Mouse (Mus musculus): ENCODE measurements around the gene Bnipl. TPM values are rescaled to one million over a fixed set of nuclear protein-coding genes. Genes with fewer than 3 reads are reported as not detected.

Gene Bnipl
- polyA plus RNA-seq, 1 experiment from 2014 or later: 1.6 TPM

DNA sequence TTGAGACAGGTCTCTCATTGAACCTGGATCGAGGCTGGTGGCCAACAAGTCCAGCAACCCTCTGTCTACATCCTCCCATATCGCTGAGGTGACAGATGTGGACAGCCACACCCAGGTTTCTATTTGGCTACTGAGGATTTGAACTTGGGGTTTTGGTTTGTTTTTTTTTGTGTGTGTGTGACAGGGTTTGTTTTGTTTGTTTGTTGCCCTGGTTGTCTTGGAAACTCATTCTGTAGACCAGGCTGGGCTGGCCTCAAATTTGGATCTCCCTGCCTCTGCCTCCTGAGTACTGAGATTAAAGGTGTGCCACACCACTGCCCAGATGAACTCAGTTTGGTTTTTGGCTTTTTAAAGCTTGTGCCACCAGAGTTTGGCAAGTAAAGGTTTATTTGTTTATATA is 28.0 kb downstream of the Bnipl start:
- peaks cover 10% of the 10 kb centered on the region for H3K36me3 ChIP-seq (ENCODE audit: insufficient read depth, low read length)
- ATAC-seq (replicated peaks; ENCODE audit: low FRiP score, low read depth) (no peak), DNase-seq (ENCODE audit: low spot score) (no peak)
- H3K9ac ChIP-seq (ENCODE audit: low read depth, low read length): no peak overlapping the region
- H3K27me3 ChIP-seq (ENCODE audit: insufficient read depth, low read length): no peaks in the 10 kb centered on the region
- no peak overlapping the region for H3K4me2 ChIP-seq (ENCODE audit: low read length)
- no peak overlapping the region for H3K4me3 ChIP-seq (replicated peaks; ENCODE audit: low read depth, low read length)
- TF ChIP-seq CTCF (IDR thresholded peaks at IDR 0.05; ENCODE audit: low read depth): no peak
- H3K27ac ChIP-seq: no peak overlapping the region
- no peaks in the 10 kb centered on the region for H3K9me3 ChIP-seq (replicated peaks; ENCODE audit: low read length)
- WGBS: 94% methylated on average over 2 of the region's 2 CpGs
- H3K4me1 ChIP-seq (replicated peaks; ENCODE audit: insufficient read depth, low read length): peaks cover 8% of the 10 kb centered on the region; the same call in 1 of the 2 replicates

DNA sequence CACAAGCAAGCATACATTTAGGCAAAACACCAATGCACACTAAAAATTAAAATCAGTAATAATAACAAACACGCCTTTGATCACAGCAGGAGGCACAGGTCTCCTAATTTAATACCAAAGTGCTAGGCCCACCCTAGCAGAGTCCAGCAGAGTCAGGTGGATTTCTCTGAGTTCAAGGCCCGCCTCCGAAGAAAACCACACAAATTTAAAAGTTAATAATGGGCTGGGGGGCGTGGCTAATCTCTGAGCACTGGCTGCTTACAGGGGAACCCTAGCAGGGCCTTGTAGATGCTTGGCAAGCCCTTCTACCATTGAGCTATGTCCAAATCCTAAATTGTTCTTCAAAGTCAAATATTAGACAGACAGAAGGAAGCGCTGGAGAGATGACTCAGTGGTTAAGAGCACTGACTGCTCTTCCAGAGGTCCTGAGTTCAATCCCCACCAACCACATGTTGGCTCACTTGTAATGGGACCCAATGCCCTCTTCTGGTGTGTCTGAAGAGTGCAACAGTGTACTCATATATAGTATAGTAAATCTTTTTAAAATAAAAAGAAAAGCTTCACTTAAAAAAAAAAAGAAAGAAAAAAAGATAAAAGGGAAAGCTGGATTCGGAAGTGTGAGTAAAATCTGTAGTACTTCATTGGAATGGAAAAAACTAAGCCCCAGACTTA is 32.4 kb downstream of the Bnipl start:
- Histone ChIP-seq H3K27me3 (ENCODE audit: insufficient read depth, low read length) (no peaks in the 10 kb centered on the region), H3K27ac (peak overlapping the region; percentile 99), H3K4me3 (replicated peaks; ENCODE audit: low read depth, low read length) (peak overlapping the region; percentile 86), H3K9ac (ENCODE audit: low read depth, low read length) (peak overlapping the region; percentile 97; the same call in 1 of the 2 replicates), H3K4me1 (replicated peaks; ENCODE audit: insufficient read depth, low read length) (0 out of 2 replicates have a peak, but pooled peaks cover 4% of the 10 kb centered on the region), H3K4me2 (ENCODE audit: low read length) (peak overlapping the region; percentile 69), H3K9me3 (replicated peaks; ENCODE audit: low read length) (no peaks in the 10 kb centered on the region), H3K36me3 (ENCODE audit: insufficient read depth, low read length) (peaks cover 15% of the 10 kb centered on the region)
- WGBS: 81% methylated on average over 6 of the region's 6 CpGs
- DNase-seq (ENCODE audit: low spot score) (no peak), ATAC-seq (replicated peaks; ENCODE audit: low FRiP score, low read depth) (no peak)
- TF ChIP-seq CTCF (IDR thresholded peaks at IDR 0.05; ENCODE audit: low read depth): no peak

DNA sequence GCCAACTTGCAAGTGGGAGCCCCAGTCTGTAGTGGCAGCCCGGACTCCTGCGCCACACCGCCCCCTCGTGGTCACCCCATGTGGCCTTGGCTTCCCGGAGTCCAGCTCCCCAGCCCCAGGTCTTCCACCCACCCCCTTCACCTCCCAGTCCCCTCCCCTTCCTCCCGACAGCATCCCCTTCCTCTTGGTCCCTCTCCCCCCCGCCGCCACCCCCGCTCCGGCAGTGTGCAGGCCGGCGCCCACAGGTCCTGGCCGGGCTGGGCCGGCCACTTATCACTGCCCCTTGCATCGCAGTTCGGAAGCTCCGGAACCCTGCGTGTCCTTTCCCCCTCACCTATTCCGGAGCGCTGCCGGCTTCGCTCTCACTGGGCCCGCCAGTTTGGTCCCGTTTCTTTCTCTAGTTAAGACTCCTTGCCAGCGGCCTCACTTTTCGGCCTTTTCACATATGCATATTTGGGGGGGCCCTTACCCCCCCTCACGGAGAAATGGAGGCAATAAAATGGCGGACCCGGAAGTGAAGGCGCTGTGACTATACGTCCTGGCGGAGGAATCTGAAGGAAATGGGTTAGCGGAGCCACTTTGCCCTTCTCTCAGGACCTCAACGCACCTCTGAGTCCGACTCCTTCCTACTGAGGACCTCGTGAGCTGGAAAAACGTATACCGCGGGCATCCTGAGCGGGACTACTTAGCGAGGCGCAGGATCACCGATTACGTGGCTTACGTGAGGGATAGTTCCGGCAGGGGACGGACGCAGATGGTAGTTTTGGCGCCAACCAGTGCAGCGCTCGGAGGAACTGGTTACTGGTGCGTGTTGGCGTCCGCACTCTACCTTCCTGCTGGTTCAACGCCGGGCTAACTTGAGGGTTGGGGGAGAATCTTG is 33.5 kb downstream of the Bnipl start, which contains the start of gene Gabpb2:
TSS of gene Gabpb2 (minus strand) at position 662 of the 880 bp plus-strand sequence.
- Histone ChIP-seq H3K9ac (ENCODE audit: low read depth, low read length) (peak within 1 kb of the TSS; percentile 97), H3K4me3 (replicated peaks; ENCODE audit: low read depth, low read length) (peak within 1 kb of the TSS; percentile 86), H3K27ac (peak within 1 kb of the TSS; percentile 99), H3K4me2 (ENCODE audit: low read length) (peak within 1 kb of the TSS; percentile 69), H3K27me3 (ENCODE audit: insufficient read depth, low read length) (no peaks in the 10 kb centered on the region), H3K9me3 (replicated peaks; ENCODE audit: low read length) (no peaks in the 10 kb centered on the region), H3K36me3 (ENCODE audit: insufficient read depth, low read length) (peaks cover 9% of the 10 kb centered on the region), H3K4me1 (replicated peaks; ENCODE audit: insufficient read depth, low read length) (0 out of 2 replicates have a peak, but pooled peaks cover 4% of the 10 kb centered on the region)
- WGBS: under 1% methylated on average over 56 of the region's 56 CpGs
- ATAC-seq (replicated peaks; ENCODE audit: low FRiP score, low read depth) (peak; percentile 89), DNase-seq (ENCODE audit: low spot score) (peak; percentile 97)
- TF ChIP-seq CTCF (IDR thresholded peaks at IDR 0.05; ENCODE audit: low read depth): peak; percentile 82

DNA sequence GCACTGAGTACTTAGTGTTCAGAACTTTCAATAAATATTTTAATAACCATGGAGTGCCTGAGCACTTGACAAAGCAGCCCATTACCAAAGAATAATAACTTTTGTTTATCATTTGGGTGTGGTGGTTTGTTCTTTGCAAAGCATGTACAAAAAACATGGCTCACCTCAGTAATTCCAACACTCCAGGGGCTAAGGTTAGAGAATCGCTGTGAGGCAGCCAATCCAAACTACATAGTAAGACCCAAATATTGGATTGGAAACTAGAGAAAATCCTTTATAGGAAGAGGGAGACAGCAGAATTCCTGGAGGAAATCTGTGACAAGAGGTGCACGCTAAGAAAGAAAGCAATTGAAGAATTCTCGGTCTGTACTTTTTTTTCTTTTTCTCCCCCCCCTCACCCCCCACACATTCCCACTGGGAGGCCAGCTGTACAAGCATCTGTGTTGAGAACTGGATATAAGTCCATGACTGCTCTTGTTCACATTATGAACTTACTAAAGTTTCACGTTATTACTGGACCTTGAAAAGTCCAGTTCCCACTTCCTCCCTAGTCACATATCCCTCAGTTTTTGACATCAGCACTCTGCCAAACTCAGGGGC is 34.2 kb downstream of the Bnipl start:
- Histone ChIP-seq H3K9me3 (replicated peaks; ENCODE audit: low read length) (no peaks in the 10 kb centered on the region), H3K4me2 (ENCODE audit: low read length) (peak overlapping the region; percentile 69), H3K27ac (peak overlapping the region; percentile 99), H3K4me3 (replicated peaks; ENCODE audit: low read depth, low read length) (peak overlapping the region; percentile 86), H3K9ac (ENCODE audit: low read depth, low read length) (peak overlapping the region; percentile 97), H3K4me1 (replicated peaks; ENCODE audit: insufficient read depth, low read length) (0 out of 2 replicates have a peak, but pooled peaks cover 4% of the 10 kb centered on the region), H3K27me3 (ENCODE audit: insufficient read depth, low read length) (no peaks in the 10 kb centered on the region), H3K36me3 (ENCODE audit: insufficient read depth, low read length) (peaks cover 9% of the 10 kb centered on the region)
- WGBS: 13% methylated on average over 4 of the region's 4 CpGs
- ATAC-seq (replicated peaks; ENCODE audit: low FRiP score, low read depth) (peak; percentile 55), DNase-seq (ENCODE audit: low spot score) (no peak)
- TF ChIP-seq CTCF (IDR thresholded peaks at IDR 0.05; ENCODE audit: low read depth): no peak

DNA sequence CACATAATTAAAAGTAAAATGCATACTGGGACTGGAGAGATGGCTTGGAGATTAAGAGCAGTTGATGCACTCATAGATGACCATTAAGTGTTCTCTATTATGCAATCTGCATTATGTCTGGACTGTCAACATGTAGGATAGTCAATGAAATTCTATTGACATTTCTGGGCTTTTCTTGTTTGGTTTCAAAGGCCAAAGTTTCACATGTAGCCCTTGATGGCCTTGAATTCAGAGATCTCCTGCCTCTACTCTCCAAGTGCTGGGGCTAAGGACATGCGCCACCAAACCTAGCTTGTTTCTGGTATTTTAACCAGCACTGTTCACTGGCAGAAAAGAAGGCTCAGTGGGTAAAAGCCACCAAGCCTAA is 37.4 kb downstream of the Bnipl start:
- 97% methylated on average over 1 of the region's 1 CpGs for WGBS
- Histone ChIP-seq H3K27ac (no peak overlapping the region), H3K36me3 (ENCODE audit: insufficient read depth, low read length) (0 out of 2 replicates have a peak, but pooled peaks cover 5% of the 10 kb centered on the region), H3K9me3 (replicated peaks; ENCODE audit: low read length) (no peaks in the 10 kb centered on the region), H3K9ac (ENCODE audit: low read depth, low read length) (no peak overlapping the region), H3K4me2 (ENCODE audit: low read length) (no peak overlapping the region), H3K4me3 (replicated peaks; ENCODE audit: low read depth, low read length) (no peak overlapping the region), H3K4me1 (replicated peaks; ENCODE audit: insufficient read depth, low read length) (0 out of 2 replicates have a peak, but pooled peaks cover 4% of the 10 kb centered on the region), H3K27me3 (ENCODE audit: insufficient read depth, low read length) (no peaks in the 10 kb centered on the region)
- ATAC-seq (replicated peaks; ENCODE audit: low FRiP score, low read depth) (no peak), DNase-seq (ENCODE audit: low spot score) (no peak)
- no peak for TF ChIP-seq CTCF (IDR thresholded peaks at IDR 0.05; ENCODE audit: low read depth)
